In genomic region chr4:138465446-138465845, GRCm38 (mm10) we compare ENCODE assay signal across 12 mouse cellular contexts. TPM values are rescaled to one million over a fixed set of nuclear protein-coding genes. Genes with fewer than 3 reads are reported as not detected.
DNase-seq lines count a peak whose midpoint lies in the region; ATAC-seq and TF ChIP-seq lines count a peak whose summit lies in the region.
"Had no signal": no experiment of that assay in that cellular context is flagged by ENCODE, and none has a peak within 500 bp of the region (broad histone marks: within the 10 kb centered on the region; RNA-seq: fewer than 3 reads in every experiment).

No protein-coding gene starts in this region.

- DNase-seq in forebrain, postnatal 0 days: no peak
- no peak for DNase-seq in layer of hippocampus, adult 2 months (ENCODE audit: low spot score in 2 of 2)
- DNase-seq in layer of hippocampus, postnatal 14 days (ENCODE audit: low spot score in 2 of 2): no peak
- DNase-seq in midbrain, embryonic 11.5 days (ENCODE audit: low spot score, missing footprints): peak; percentile 82
- no peak for DNase-seq in urinary bladder, postnatal 10 days (ENCODE audit: low spot score)
- DNase-seq in adrenal gland, postnatal 36 days: no peak
- DNase-seq: adrenal gland, postnatal 14 days; liver, embryonic 13.5 days; right cerebral cortex, adult 18-20 months; thymus, postnatal 25 days had no signal

- no peak for ATAC-seq in forebrain, embryonic 12.5 days (ENCODE audit: low FRiP score)
- ATAC-seq in forebrain, postnatal 0 days: no peak
- ATAC-seq in midbrain, embryonic 11.5 days (ENCODE audit: low FRiP score): no peak

- H3K4me3 ChIP-seq in forebrain, embryonic 12.5 days (replicated peaks): no peak overlapping the region
- H3K4me3 ChIP-seq in forebrain, postnatal 0 days (ENCODE audit: low read depth, low read length): no peak overlapping the region
- no peak overlapping the region for H3K4me3 ChIP-seq in layer of hippocampus, adult 2 months
- H3K4me3 ChIP-seq in E14TG2a.4 (replicated peaks; ENCODE audit: low read length): 0 out of 2 replicates have a peak overlapping the region, but pooled peaks have one; percentile 8
- H3K4me3 ChIP-seq in midbrain, embryonic 11.5 days (ENCODE audit: low read depth, low read length): no peak overlapping the region

- WGBS in forebrain, embryonic 12.5 days: 38% methylated on average over 8 of the region's 8 CpGs
- 51% methylated on average over 8 of the region's 8 CpGs for WGBS in forebrain, postnatal 0 days
- WGBS in midbrain, embryonic 11.5 days: 32% methylated on average over 8 of the region's 8 CpGs

- no peak overlapping the region for H3K9ac ChIP-seq in forebrain, embryonic 12.5 days
- no peak overlapping the region for H3K9ac ChIP-seq in forebrain, postnatal 0 days
- 0 out of 2 replicates have a peak overlapping the region, but pooled peaks have one; percentile 22 for H3K9ac ChIP-seq in midbrain, embryonic 11.5 days (ENCODE audit: low read length)
- H3K9ac ChIP-seq: liver, embryonic 13.5 days had no signal

- no peaks in the 10 kb centered on the region for H3K9me3 ChIP-seq in forebrain, embryonic 12.5 days
- no peaks in the 10 kb centered on the region for H3K9me3 ChIP-seq in forebrain, postnatal 0 days (ENCODE audit: low read length)
- H3K9me3 ChIP-seq in E14TG2a.4 (ENCODE audit: low read length): no peaks in the 10 kb centered on the region
- no peaks in the 10 kb centered on the region for H3K9me3 ChIP-seq in midbrain, embryonic 11.5 days (ENCODE audit: control insufficient read depth, low read length)
- H3K9me3 ChIP-seq: liver, embryonic 13.5 days had no signal

- no peaks in the 10 kb centered on the region for H3K36me3 ChIP-seq in forebrain, embryonic 12.5 days (replicated peaks)
- H3K36me3 ChIP-seq in forebrain, postnatal 0 days (ENCODE audit: insufficient read depth): no peaks in the 10 kb centered on the region
- no peaks in the 10 kb centered on the region for H3K36me3 ChIP-seq in E14TG2a.4 (ENCODE audit: insufficient read depth, low read length)
- H3K36me3 ChIP-seq in midbrain, embryonic 11.5 days (ENCODE audit: control insufficient read depth, insufficient read depth, low read length): no peaks in the 10 kb centered on the region
- H3K36me3 ChIP-seq: liver, embryonic 13.5 days had no signal

- 0 out of 2 replicates have a peak overlapping the region, but pooled peaks have one; percentile 26 for H3K27ac ChIP-seq in forebrain, embryonic 12.5 days
- H3K27ac ChIP-seq in forebrain, postnatal 0 days (ENCODE audit: low read depth, low read length): no peak overlapping the region
- H3K27ac ChIP-seq in layer of hippocampus, adult 2 months: peak overlapping the region; percentile 86; the same call in 1 of the 2 replicates
- H3K27ac ChIP-seq in midbrain, embryonic 11.5 days (ENCODE audit: low read depth, low read length): peak overlapping the region; percentile 94; the same call in 1 of the 2 replicates

- H3K27me3 ChIP-seq in forebrain, embryonic 12.5 days: peaks cover 53% of the 10 kb centered on the region
- H3K27me3 ChIP-seq in forebrain, postnatal 0 days (ENCODE audit: insufficient read depth, low read length): no peaks in the 10 kb centered on the region
- H3K27me3 ChIP-seq in E14TG2a.4 (ENCODE audit: insufficient read depth, low read length): peaks cover 40% of the 10 kb centered on the region
- H3K27me3 ChIP-seq in midbrain, embryonic 11.5 days (ENCODE audit: control insufficient read depth, insufficient read depth, low read length): peaks cover 2% of the 10 kb centered on the region; the same call in 1 of the 2 replicates

- H3K4me2 ChIP-seq in forebrain, embryonic 12.5 days: no peak overlapping the region
- no peak overlapping the region for H3K4me2 ChIP-seq in forebrain, postnatal 0 days (ENCODE audit: low read depth)
- H3K4me2 ChIP-seq in midbrain, embryonic 11.5 days: no peak overlapping the region

- peaks cover 46% of the 10 kb centered on the region for H3K4me1 ChIP-seq in forebrain, embryonic 12.5 days
- H3K4me1 ChIP-seq in forebrain, postnatal 0 days (ENCODE audit: insufficient read depth): peaks cover 26% of the 10 kb centered on the region
- peaks cover 70% of the 10 kb centered on the region for H3K4me1 ChIP-seq in E14TG2a.4 (replicated peaks; ENCODE audit: low read depth, low read length)
- peaks cover 28% of the 10 kb centered on the region for H3K4me1 ChIP-seq in midbrain, embryonic 11.5 days (ENCODE audit: control insufficient read depth, insufficient read depth, low read length)

- TF ChIP-seq CTCF in forebrain, postnatal 0 days (IDR thresholded peaks at IDR 0.05; ENCODE audit: low read depth): no peak
- no peak for TF ChIP-seq CTCF in layer of hippocampus, adult 2 months (conservative IDR thresholded peaks at IDR 0.05)
- no peak for TF ChIP-seq CTCF in E14TG2a.4 (conservative IDR thresholded peaks at IDR 0.05; ENCODE audit: low read length)

RNA-seq across cellular contexts. Expression of gene Camk2n1, which starts 11.3 kb away (rescaled TPM):
- polyA plus RNA-seq in forebrain, embryonic 12.5 days (2016; fragmentation: Nextera tagmentation; extraction: Ambion mirVana): 4.8 and 5.4 TPM in 2 replicates
- total RNA-seq in forebrain, postnatal 0 days (2014; rRNA removed): 45.9 and 48.3 TPM in 2 replicates
- polyA plus RNA-seq in forebrain, postnatal 0 days (2015; fragmentation: Nextera tagmentation; extraction: Ambion mirVana): 17.1 and 21.4 TPM in 2 replicates
- 100 to 1,000 TPM; 378 to 385 TPM for total RNA-seq in layer of hippocampus, adult 2 months (2021)
- 100 to 1,000 TPM; 211 to 242 TPM for total RNA-seq in layer of hippocampus, postnatal 14 days (2021)
- 6.0 and 6.1 TPM in 2 replicates for polyA plus RNA-seq in midbrain, embryonic 11.5 days (2014; fragmentation: Nextera tagmentation; extraction: Ambion mirVana)
- total RNA-seq in adrenal gland, postnatal 36 days (2021): 10 to 100 TPM; 25.2 to 25.7 TPM

RNA-seq across cellular contexts. Expression of gene Mul1, which starts 31.0 kb away (rescaled TPM):
- polyA plus RNA-seq in forebrain, embryonic 12.5 days (2016; fragmentation: Nextera tagmentation; extraction: Ambion mirVana): 14.5 and 14.7 TPM in 2 replicates
- total RNA-seq in forebrain, postnatal 0 days (2014; rRNA removed): 30.1 and 32.4 TPM in 2 replicates
- polyA plus RNA-seq in forebrain, postnatal 0 days (2015; fragmentation: Nextera tagmentation; extraction: Ambion mirVana): 13.5 and 19.4 TPM in 2 replicates
- total RNA-seq in layer of hippocampus, adult 2 months (2021): 10 to 100 TPM; 54.4 to 57.9 TPM
- total RNA-seq in layer of hippocampus, postnatal 14 days (2021): 10 to 100 TPM; 43.4 to 46.7 TPM
- polyA plus RNA-seq in midbrain, embryonic 11.5 days (2014; fragmentation: Nextera tagmentation; extraction: Ambion mirVana): 17.9 and 18.5 TPM in 2 replicates
- total RNA-seq in adrenal gland, postnatal 36 days (2021): 10 to 100 TPM; 51.7 to 55.3 TPM
